ENCODE assay signal across 25 mouse cellular contexts in the genomic region with DNA sequence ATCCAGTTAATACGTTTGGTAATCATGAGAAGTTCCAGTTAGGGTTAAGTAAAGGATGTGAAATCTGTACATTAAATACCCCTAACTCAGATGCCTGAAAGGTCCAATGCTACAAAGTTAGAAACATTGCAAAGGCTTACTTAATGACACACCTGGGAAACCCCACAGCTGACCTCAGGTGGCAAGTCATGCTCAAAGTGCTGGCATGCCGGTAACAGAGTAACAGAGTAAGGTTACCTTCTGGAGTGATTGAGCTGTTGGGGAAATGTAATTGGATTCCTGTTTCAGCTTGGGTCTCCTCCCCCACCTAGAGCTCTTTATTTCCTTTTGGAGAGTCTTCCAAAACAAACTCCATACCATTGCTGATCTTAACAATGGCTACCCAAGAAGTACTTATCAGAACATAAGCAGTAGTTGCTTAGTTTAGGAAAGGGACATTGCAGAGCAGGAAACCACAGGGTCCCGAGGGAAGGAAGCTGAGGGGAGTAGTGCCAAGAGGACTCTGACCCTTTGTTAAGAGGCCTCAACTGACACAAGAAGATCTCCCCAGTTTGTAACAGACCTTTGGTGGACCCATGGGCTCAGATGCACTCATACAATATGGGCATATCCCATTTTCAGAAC. TPM values are rescaled to one million over a fixed set of nuclear protein-coding genes. Genes with fewer than 3 reads are reported as not detected.
DNase-seq lines count a peak whose midpoint lies in the region; ATAC-seq and TF ChIP-seq lines count a peak whose summit lies in the region.
"Had no signal": no experiment of that assay in that cellular context is flagged by ENCODE, and none has a peak within 500 bp of the region (broad histone marks: within the 10 kb centered on the region; RNA-seq: fewer than 3 reads in every experiment).

No protein-coding gene starts in this region.

- H3K27ac ChIP-seq in heart, embryonic 13.5 days (replicated peaks): peak overlapping the region; percentile 64; the same call in 1 of the 2 replicates
- H3K27ac ChIP-seq in kidney, adult 2 months (ENCODE audit: insufficient read depth, low read depth, low read length): no peak overlapping the region
- H3K27ac ChIP-seq: embryonic facial prominence, embryonic 12.5 days; intestine, embryonic 15.5 days; layer of hippocampus, adult 2 months; left cerebral cortex, adult 2 months; limb, embryonic 13.5 days had no signal

- ATAC-seq in heart, embryonic 13.5 days (ENCODE audit: extremely low read depth, insufficient number of reproducible peaks, low FRiP score, low TSS enrichment): no peak; the same call in 1 of the 2 replicates
- ATAC-seq: forebrain, embryonic 14.5 days; hindbrain, embryonic 16.5 days; intestine, embryonic 15.5 days; lung, postnatal 0 days had no signal

- DNase-seq in heart, adult 11 months: no peak
- DNase-seq in kidney, adult 2 months: peak; percentile 2
- DNase-seq in kidney, postnatal 10 days: no peak
- DNase-seq in lung, adult 18-20 months: peak; percentile 9 to 16
- DNase-seq in lung, adult 2 months: no peak
- no peak for DNase-seq in spleen, postnatal 10 days (ENCODE audit: low spot score in 2 of 2)
- DNase-seq: adrenal gland, postnatal 25 days; B cell, adult 2 months; cerebellum, adult 11-12 months; cerebellum, adult 9-11 months; embryo, embryonic 11 days; gastrocnemius, postnatal 14 days; kidney, postnatal 25 days; midbrain, embryonic 14.5 days; thymus, postnatal 14 days had no signal

- no peaks in the 10 kb centered on the region for H3K9me3 ChIP-seq in heart, embryonic 13.5 days
- H3K9me3 ChIP-seq: embryonic facial prominence, embryonic 12.5 days; intestine, embryonic 15.5 days; limb, embryonic 13.5 days had no signal

- no peak overlapping the region for H3K4me3 ChIP-seq in heart, embryonic 13.5 days
- H3K4me3 ChIP-seq in kidney, adult 2 months (ENCODE audit: insufficient read depth, low read depth, low read length): no peak overlapping the region
- H3K4me3 ChIP-seq in lung, adult 2 months (replicated peaks; ENCODE audit: extremely low read depth, low read depth, low read length): no peak overlapping the region
- H3K4me3 ChIP-seq: embryonic facial prominence, embryonic 12.5 days; intestine, embryonic 15.5 days; layer of hippocampus, adult 2 months; left cerebral cortex, adult 2 months; limb, embryonic 13.5 days had no signal

- WGBS in heart, embryonic 13.5 days: 49% methylated on average over 3 of the region's 3 CpGs
- WGBS in kidney, adult 2 months: 45% methylated on average over 3 of the region's 3 CpGs
- WGBS in lung, adult 2 months: 45% methylated on average over 3 of the region's 3 CpGs

- H3K36me3 ChIP-seq in heart, embryonic 13.5 days: no peaks in the 10 kb centered on the region
- H3K36me3 ChIP-seq in kidney, adult 2 months (ENCODE audit: control insufficient read depth, insufficient read depth, low read length): no peaks in the 10 kb centered on the region
- H3K36me3 ChIP-seq: embryonic facial prominence, embryonic 12.5 days; intestine, embryonic 15.5 days; limb, embryonic 13.5 days had no signal

- peaks cover 29% of the 10 kb centered on the region for H3K27me3 ChIP-seq in heart, embryonic 13.5 days (replicated peaks)
- no peaks in the 10 kb centered on the region for H3K27me3 ChIP-seq in kidney, adult 2 months (replicated peaks; ENCODE audit: control insufficient read depth, insufficient read depth, low read length)

- no peak for TF ChIP-seq POLR2A in kidney, adult 2 months (IDR thresholded peaks at IDR 0.05; ENCODE audit: low read depth, low read length)
- TF ChIP-seq POLR2A in lung, adult 2 months (IDR thresholded peaks at IDR 0.05; ENCODE audit: borderline replicate concordance, extremely low read depth, low read depth, low read length): no peak

- no peak for TF ChIP-seq CTCF in kidney, adult 2 months (conservative IDR thresholded peaks at IDR 0.05; ENCODE audit: insufficient read depth, insufficient read length, low read depth, low read length)
- TF ChIP-seq CTCF in lung, adult 2 months (IDR thresholded peaks at IDR 0.05; ENCODE audit: insufficient read depth, low read length): no peak

- H3K4me2 ChIP-seq in heart, embryonic 13.5 days: no peak overlapping the region
- H3K4me2 ChIP-seq: embryonic facial prominence, embryonic 12.5 days; intestine, embryonic 15.5 days; limb, embryonic 13.5 days; liver, embryonic 11.5 days had no signal

- no peak overlapping the region for H3K9ac ChIP-seq in heart, embryonic 13.5 days
- H3K9ac ChIP-seq: embryonic facial prominence, embryonic 12.5 days; intestine, embryonic 15.5 days; limb, embryonic 13.5 days had no signal

- H3K4me1 ChIP-seq in heart, embryonic 13.5 days: peaks cover 12% of the 10 kb centered on the region
- no peaks in the 10 kb centered on the region for H3K4me1 ChIP-seq in kidney, adult 2 months (ENCODE audit: control insufficient read depth, insufficient read depth, low read length)
- no peaks in the 10 kb centered on the region for H3K4me1 ChIP-seq in lung, adult 2 months (ENCODE audit: control insufficient read depth, insufficient read depth, low read length)

RNA-seq across cellular contexts. Expression of gene Plagl1, which starts 4.9 kb away (rescaled TPM):
- 202 and 217 TPM in 2 replicates for polyA plus RNA-seq in heart, embryonic 13.5 days (2015; fragmentation: Nextera tagmentation; extraction: Ambion mirVana)
- polyA plus RNA-seq in kidney, adult 2 months (2012; rRNA removed): 11.6 and 12.7 TPM in 2 replicates
- polyA plus RNA-seq in lung, adult 2 months (2012; rRNA removed): 28.8 and 35.3 TPM in 2 replicates

Comparison
In these comparisons a context has a peak if more than half of its experiments do, and no peak if none do; other contexts are left out.
1. DNase-seq: peak in kidney, adult 2 months (single experiment) and lung, adult 18-20 months (2 of 2); none in heart, adult 11 months (single experiment), kidney, postnatal 10 days (single experiment), lung, adult 2 months (single experiment) and spleen, postnatal 10 days (0 of 2).